Mouse (Mus musculus) cerebellum, adult 2 months (tissue): ENCODE results near the gene Stat5a.

ENCODE experiments used
- CTCF ChIP-seq: fragments of 200-500 bp; IDR thresholded peaks from 2 replicates; pipeline ENCODE4 v1.5.1; 2011; ENCODE audit warnings: low read depth, mild to moderate bottlenecking, control low read depth, low read length, moderate library complexity, borderline replicate concordance; ENCODE audit not compliant: insufficient read depth
- POLR2A ChIP-seq: fragments of 200-500 bp; IDR thresholded peaks from 2 replicates; pipeline ENCODE4 v1.6.1; 2011; ENCODE audit warnings: low read length, control low read depth, borderline replicate concordance; ENCODE audit not compliant: insufficient read depth

GRCm38 (mm10) chr11:100850778-100851528, 8.2 kb upstream of the Stat5a start:
- no peak for TF ChIP-seq CTCF
- no peak for TF ChIP-seq POLR2A
